Mouse (Mus musculus) small intestine, adult 2 months (tissue): ENCODE data around the gene Tff3.

Experiments used
- CTCF ChIP-seq: fragments of 200-500 bp; IDR thresholded peaks from 2 replicates; pipeline ENCODE4 v1.5.1; 2012; ENCODE audit warnings: low read depth, mild to moderate bottlenecking, control low read depth, inconsistent platforms, low read length, moderate library complexity, mixed read lengths; ENCODE audit not compliant: insufficient replicate concordance, insufficient read length; ENCODE audit errors: extremely low read depth
- POLR2A ChIP-seq: fragments of 200-500 bp; IDR thresholded peaks from 2 replicates; pipeline ENCODE4 v1.6.1; 2012; ENCODE audit warnings: low read depth, mild to moderate bottlenecking, control low read depth, inconsistent platforms, low read length, moderate library complexity

GRCm38 (mm10) chr17:31096893-31097292, 32.6 kb downstream of the Tff3 start:
- TF ChIP-seq POLR2A = no peak
- TF ChIP-seq CTCF = no peak
